Mouse (Mus musculus) limb, embryonic 11.5 days (tissue): Measurements from ENCODE around the gene Syt5. TPM values are rescaled to one million over a fixed set of nuclear protein-coding genes. Genes with fewer than 3 reads are reported as not detected.
A peak's percentile ranks its signal among the peaks of the same experiment; 100 is the strongest.
"Not testable (repeated sequence)": the region's sequence is repeated elsewhere in the genome, so short reads cannot be mapped to it uniquely, and the experiment has no call there.

Experiments
- ATAC-seq: fragments of 200-750 bp; cut with Nextera tagmentation; 2 replicates; pipeline ENCODE4 v1.8.0; 2017; ENCODE audit warnings: low read depth; ENCODE audit not compliant: insufficient number of reproducible peaks, low FRiP score, low TSS enrichment
- DNase-seq: peaks from one replicate; pipeline ENCODE4 v3.0.0-alpha.2; 2015; ENCODE audit warnings: low spot score
- H3K27ac ChIP-seq: fragments of 300-500 bp; sonication (generic); replicated peaks from 2 replicates; pipeline ENCODE4 v1.5.1; 2014; ENCODE audit warnings: low read depth, mild to moderate bottlenecking, low read length
- H3K27me3 ChIP-seq: fragments of 300-500 bp; sonication (generic); 2 replicates; pipeline ENCODE4 v1.6.1; 2014; ENCODE audit warnings: mild to moderate bottlenecking, low read length, mixed read lengths; ENCODE audit not compliant: control insufficient read depth, insufficient read depth
- H3K36me3 ChIP-seq: fragments of 300-500 bp; sonication (generic); 2 replicates; pipeline ENCODE4 v1.6.1; 2014; ENCODE audit warnings: mild to moderate bottlenecking, low read length, moderate library complexity, mixed read lengths; ENCODE audit not compliant: control insufficient read depth, insufficient read depth
- H3K4me1 ChIP-seq: fragments of 300-500 bp; sonication (generic); 2 replicates; pipeline ENCODE4 v1.6.1; 2014; ENCODE audit warnings: low read length, mixed read lengths; ENCODE audit not compliant: control insufficient read depth, insufficient read depth
- H3K4me2 ChIP-seq: fragments of 300-500 bp; sonication (generic); 2 replicates; pipeline ENCODE4 v1.6.1; 2014; ENCODE audit warnings: low read depth, mild to moderate bottlenecking, moderate library complexity; ENCODE audit not compliant: severe bottlenecking
- H3K4me3 ChIP-seq: fragments of 300-500 bp; sonication (generic); 2 replicates; pipeline ENCODE4 v1.5.1; 2014; ENCODE audit warnings: low read depth, low read length
- H3K9ac ChIP-seq: fragments of 300-500 bp; sonication (generic); 2 replicates; pipeline ENCODE4 v1.6.1; 2014; ENCODE audit warnings: mild to moderate bottlenecking, low read length
- H3K9me3 ChIP-seq: fragments of 300-500 bp; sonication (generic); 2 replicates; pipeline ENCODE4 v1.6.1; 2016; ENCODE audit warnings: low read length; ENCODE audit not compliant: control insufficient read depth
- WGBS: fragments of 180-500 bp; shearing (Covaris S2); extraction: QIAGEN DNeasy Blood & Tissue Kit; methylation state at CpG from one replicate; pipeline ENCODE4 v1.1.7; 2014; 5-methylcytosine and 5-hydroxymethylcytosine counted together
- polyA plus RNA-seq: library from polyadenylated mRNA; unstranded; fragments of >200 nt; fragmentation: Nextera tagmentation; extraction: Ambion mirVana; gene quantifications from 2 replicates; pipeline ENCODE4 v1.2.1, GENCODE M21; 2014

Gene Syt5
- polyA plus RNA-seq, 1 experiment from 2014 or later: 4.2 TPM

DNA sequence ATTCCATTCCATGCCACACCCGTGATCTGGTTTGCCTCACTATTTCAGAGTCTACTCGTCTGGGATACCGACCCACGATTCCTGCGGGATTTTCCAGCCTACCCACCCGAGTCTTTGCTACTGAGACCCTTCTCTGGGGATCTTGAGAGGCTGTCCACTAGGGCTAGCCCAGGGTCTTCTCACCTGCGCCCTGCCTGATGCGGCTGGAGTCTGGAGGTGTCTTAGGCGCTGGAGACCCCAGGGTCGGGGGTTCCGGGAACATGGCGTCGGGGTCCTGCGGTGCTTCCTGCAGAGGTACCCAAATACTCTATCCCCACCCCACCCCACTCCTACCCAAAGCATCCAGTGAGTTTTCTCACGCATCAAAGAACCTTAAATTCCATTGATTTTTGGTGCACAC lies 1.3 kb downstream of the Syt5 start:
- no peak overlapping the region for H3K27ac ChIP-seq
- no peaks in the 10 kb centered on the region for H3K36me3 ChIP-seq
- DNase-seq (no peak), ATAC-seq (0 out of 2 replicates have a peak, but pooled peaks have one; percentile 19)
- H3K9ac ChIP-seq: no peak overlapping the region
- WGBS: 73% methylated on average over 15 of the region's 15 CpGs
- H3K27me3 ChIP-seq: no peaks in the 10 kb centered on the region
- 0 out of 2 replicates have a peak, but pooled peaks cover 6% of the 10 kb centered on the region for H3K4me1 ChIP-seq
- peak overlapping the region; percentile 56 for H3K4me2 ChIP-seq
- H3K9me3 ChIP-seq: no peaks in the 10 kb centered on the region
- H3K4me3 ChIP-seq: no peak overlapping the region; the same call in 1 of the 2 replicates

DNA sequence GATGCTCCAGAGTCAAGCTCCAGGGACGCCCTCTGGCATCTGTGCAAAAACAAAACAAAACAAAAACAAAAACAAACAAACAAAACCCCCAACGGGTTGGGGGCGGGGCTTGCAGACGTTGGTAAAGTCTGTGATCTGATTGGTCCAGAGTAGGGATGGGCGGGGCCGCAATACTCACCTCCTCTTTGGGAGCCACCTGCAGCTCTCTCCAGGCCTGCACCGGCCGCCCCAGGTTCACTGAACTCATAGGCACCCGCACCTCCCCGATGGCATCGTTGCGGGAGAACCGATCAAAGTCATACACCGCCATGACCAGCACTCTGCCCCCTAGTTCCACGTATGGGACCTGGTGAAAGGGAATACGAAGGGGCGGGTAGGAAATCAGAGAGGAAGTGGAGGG lies 5.3 kb downstream of the Syt5 start:
- Histone ChIP-seq H3K4me2 (no peak overlapping the region), H3K36me3 (no peaks in the 10 kb centered on the region), H3K9ac (no peak overlapping the region), H3K9me3 (no peaks in the 10 kb centered on the region), H3K4me1 (0 out of 2 replicates have a peak, but pooled peaks cover 6% of the 10 kb centered on the region), H3K4me3 (no peak overlapping the region), H3K27ac (no peak overlapping the region), H3K27me3 (no peaks in the 10 kb centered on the region)
- WGBS: 32% methylated on average over 17 of the region's 17 CpGs
- DNase-seq (no peak), ATAC-seq (no peak)

DNA sequence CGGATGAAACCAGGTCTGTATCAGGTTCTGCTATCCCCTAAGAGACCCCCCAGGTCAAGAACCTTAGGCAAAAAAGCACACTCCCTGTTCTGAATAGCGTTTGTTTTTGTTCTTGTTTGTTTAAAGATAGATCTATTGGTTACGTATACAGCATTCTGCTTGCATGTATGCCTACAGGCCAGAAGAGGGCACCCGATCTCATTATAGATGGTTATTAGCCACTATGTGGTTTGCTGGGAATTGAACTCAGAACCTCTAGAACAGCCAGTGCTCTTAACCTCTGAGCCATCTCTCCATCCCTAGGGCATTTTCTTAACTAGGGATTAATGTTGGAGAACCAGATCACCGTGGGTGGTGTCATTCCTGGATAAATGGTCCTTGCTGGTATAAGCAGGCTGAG lies 6.0 kb downstream of the Syt5 start:
- no peak overlapping the region for H3K9ac ChIP-seq
- no peaks in the 10 kb centered on the region for H3K9me3 ChIP-seq
- ATAC-seq: no peak
- H3K4me3 ChIP-seq: no peak overlapping the region
- no peak overlapping the region for H3K4me2 ChIP-seq
- H3K27me3 ChIP-seq: no peaks in the 10 kb centered on the region
- H3K4me1 ChIP-seq: 0 out of 2 replicates have a peak, but pooled peaks cover 1% of the 10 kb centered on the region
- no peaks in the 10 kb centered on the region for H3K36me3 ChIP-seq
- no peak overlapping the region for H3K27ac ChIP-seq
- WGBS: 63% methylated on average over 5 of the region's 5 CpGs
- DNase-seq: no peak

DNA sequence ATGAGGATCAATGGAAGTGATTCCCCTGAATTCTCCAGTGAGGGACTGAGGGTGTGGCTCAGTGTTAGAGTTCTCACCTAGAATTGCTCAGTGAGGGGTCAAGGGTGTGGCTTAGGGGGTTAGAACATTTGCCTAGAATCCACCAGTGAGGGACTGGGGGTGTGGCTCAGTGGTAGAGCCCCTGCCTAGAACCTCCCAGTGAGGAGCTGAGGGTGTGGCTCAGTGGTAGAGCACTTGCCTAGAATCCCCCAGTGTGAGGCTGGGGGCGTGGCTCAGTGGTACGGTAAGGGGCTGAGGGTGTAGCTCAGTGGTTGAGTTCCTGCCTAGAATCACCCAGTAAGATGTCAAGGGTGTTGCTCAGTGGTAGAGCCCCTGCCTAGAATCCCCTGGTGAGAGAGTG lies 8.3 kb downstream of the Syt5 start:
- H3K9me3 ChIP-seq: no peaks in the 10 kb centered on the region
- 74% methylated on average over 2 of the region's 2 CpGs for WGBS
- no peak for ATAC-seq

DNA sequence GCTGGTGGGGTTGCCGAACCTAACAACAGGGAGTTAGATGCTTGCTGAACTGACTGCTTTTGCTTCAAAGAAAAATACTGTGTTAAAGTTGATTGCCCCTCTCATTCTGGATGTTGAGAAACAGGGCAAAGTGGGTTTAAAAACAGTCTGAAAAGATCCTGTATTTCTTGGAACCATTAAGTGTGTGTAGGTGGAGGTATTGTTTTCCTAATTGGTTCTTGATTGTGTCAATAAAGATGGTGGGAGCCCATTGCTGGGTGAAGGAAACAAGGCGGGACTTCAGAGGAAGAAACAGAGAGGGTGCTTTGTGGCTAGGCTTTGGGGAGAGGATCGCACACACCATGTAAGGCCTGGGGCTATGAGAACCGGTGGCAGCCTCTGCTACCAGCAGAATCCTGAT lies 10.2 kb downstream of the Syt5 start:
- no peak for ATAC-seq
- WGBS: 57% methylated on average over 4 of the region's 4 CpGs
- DNase-seq: no peak

More for the DNA sequence above, 8.3 kb downstream of the Syt5 start:
- Histone ChIP-seq H3K9ac (no peak overlapping the region), H3K36me3 (no peaks in the 10 kb centered on the region), H3K27ac (no peak overlapping the region), H3K4me2 (no peak overlapping the region), H3K4me1 (no peaks in the 10 kb centered on the region), H3K4me3 (no peak overlapping the region), H3K27me3 (no peaks in the 10 kb centered on the region)
- no peak for DNase-seq

DNA sequence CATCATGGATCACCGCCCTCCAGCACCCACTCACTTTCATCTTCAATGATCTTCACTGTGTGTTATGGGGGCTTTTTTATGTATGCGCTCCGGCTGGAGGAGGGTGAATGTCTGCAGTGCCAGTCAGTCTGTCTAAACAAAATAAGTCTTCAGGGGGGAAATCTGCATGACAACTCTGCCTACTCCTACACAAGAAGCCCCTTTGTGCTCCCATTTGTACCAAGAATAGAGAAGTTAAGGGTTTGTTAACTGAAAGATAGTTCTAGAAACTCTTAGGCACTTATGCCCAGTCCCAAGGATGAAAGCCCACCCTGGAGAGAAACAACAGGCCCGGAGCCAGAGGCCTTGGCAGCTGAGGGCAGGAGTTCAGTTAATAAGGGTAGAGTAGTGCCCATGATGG lies 11.0 kb downstream of the Syt5 start:
- DNase-seq (no peak), ATAC-seq (no peak)
- Histone ChIP-seq H3K36me3 (no peaks in the 10 kb centered on the region), H3K9me3 (no peaks in the 10 kb centered on the region), H3K27me3 (no peaks in the 10 kb centered on the region), H3K4me3 (no peak overlapping the region), H3K9ac (no peak overlapping the region), H3K4me2 (no peak overlapping the region), H3K4me1 (no peaks in the 10 kb centered on the region), H3K27ac (no peak overlapping the region)
- 93% methylated on average over 4 of the region's 4 CpGs for WGBS

More for the DNA sequence above, 10.2 kb downstream of the Syt5 start:
- H3K27ac ChIP-seq: no peak overlapping the region
- H3K27me3 ChIP-seq: no peaks in the 10 kb centered on the region
- H3K4me2 ChIP-seq: no peak overlapping the region
- no peak overlapping the region for H3K9ac ChIP-seq
- no peaks in the 10 kb centered on the region for H3K9me3 ChIP-seq
- no peak overlapping the region for H3K4me3 ChIP-seq
- no peaks in the 10 kb centered on the region for H3K4me1 ChIP-seq
- no peaks in the 10 kb centered on the region for H3K36me3 ChIP-seq

DNA sequence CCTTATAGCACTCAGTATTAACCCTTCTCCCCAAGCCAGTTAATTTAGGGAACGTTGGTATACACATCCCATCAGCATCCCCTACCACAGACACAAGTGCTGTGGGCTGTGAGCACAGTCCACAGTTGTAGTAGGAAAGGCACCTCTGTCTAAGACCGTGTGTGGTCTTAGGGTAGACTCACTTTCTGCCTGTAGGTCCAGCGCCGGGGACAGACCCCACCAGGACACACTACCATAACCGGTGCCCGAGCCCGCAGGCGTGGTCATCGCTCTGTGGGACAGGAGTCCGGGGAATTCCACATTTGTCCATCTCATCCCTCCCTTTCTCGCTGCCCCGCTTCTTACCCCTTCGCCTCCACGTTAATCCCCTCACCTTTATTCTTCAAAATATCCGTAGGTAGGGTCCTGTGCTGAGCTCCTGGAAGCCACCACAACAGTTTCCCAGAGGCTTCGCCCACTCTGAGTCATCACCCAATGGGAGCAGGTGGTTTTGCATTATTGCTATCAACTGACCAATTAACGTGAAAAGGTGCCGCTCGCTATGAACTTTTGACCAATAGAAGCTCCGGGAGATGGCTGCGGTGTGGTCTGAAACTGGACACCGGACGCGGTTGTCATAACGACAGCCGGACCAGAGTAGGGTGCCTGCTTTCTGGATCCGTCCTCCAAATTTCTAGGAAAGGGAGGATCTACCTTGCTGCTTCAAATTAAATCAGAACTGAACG lies 15.2 kb downstream of the Syt5 start, which contains the start of gene Dnaaf3:
Dnaaf3 (minus strand) TSS at position 449 of the 725 bp plus-strand sequence.
- H3K36me3 ChIP-seq: no peaks in the 10 kb centered on the region
- H3K4me3 ChIP-seq: peak within 1 kb of the TSS; percentile 22
- H3K9me3 ChIP-seq: no peaks in the 10 kb centered on the region
- 2% methylated on average over 28 of the region's 28 CpGs for WGBS
- ATAC-seq (peak; percentile 92), DNase-seq (peak; percentile 90)
- H3K9ac ChIP-seq: no peak within 1 kb of the TSS
- no peaks in the 10 kb centered on the region for H3K27me3 ChIP-seq
- no peak within 1 kb of the TSS for H3K27ac ChIP-seq
- H3K4me1 ChIP-seq: 0 out of 2 replicates have a peak, but pooled peaks cover 1% of the 10 kb centered on the region
- peak within 1 kb of the TSS; percentile 39 for H3K4me2 ChIP-seq

DNA sequence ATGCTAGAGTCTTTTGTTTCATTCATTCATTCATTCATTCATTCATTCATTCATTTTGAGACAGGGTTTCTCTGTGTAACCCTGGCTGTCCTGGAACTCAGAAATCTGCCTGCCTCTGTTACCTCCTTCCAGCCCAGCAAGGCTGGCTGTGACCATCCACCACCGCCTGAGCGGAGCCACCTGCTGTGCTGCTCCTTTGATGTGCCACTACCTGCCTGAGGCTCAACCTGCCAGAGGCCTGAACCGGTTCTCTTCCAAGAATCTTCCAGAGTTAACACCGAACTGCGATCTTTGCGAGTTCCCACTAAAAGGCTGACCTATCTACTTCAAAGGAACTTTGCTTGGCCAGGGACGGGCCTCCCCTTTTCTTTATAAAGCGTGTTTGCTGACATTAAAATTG lies 17.2 kb downstream of the Syt5 start:
- H3K4me2 ChIP-seq, DNase-seq, H3K4me3 ChIP-seq, ATAC-seq, H3K9me3 ChIP-seq, H3K4me1 ChIP-seq, H3K36me3 ChIP-seq, H3K9ac ChIP-seq, H3K27me3 ChIP-seq, H3K27ac ChIP-seq: not testable (repeated sequence)
- 33% methylated on average over 7 of the region's 8 CpGs for WGBS
